Mouse (Mus musculus) ES-CJ7 (cell line): ENCODE results near the gene Rbm25.

ENCODE experiments used
- DNase-seq: peaks from one replicate; pipeline ENCODE4 v3.0.0; 2011; ENCODE audit warnings: low read depth, low spot score

Gene Rbm25

GRCm38 (mm10) chr12:83650346-83650745 lies 19.3 kb downstream of the Rbm25 start:
- no peak for DNase-seq

DNA sequence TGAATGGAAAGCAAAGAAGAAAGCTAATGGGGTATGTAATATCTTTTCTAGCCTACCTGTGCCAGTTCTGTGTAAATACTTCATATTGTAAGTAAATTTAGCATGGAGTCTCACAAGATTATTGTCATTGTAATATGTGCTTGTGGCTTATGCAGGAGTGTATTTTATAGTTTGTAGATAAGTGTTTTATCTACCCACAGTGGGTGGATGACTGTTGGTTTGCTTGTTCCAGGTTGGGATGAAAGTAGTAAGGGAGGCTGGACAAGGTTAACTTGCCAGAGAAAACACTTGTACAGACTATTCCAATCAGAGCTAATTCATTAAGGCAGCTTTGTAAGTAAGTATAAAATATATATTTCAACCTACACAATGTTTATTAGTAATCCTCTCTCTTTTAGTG lies 20.4 kb downstream of the Rbm25 start:
- DNase-seq, result no peak

DNA sequence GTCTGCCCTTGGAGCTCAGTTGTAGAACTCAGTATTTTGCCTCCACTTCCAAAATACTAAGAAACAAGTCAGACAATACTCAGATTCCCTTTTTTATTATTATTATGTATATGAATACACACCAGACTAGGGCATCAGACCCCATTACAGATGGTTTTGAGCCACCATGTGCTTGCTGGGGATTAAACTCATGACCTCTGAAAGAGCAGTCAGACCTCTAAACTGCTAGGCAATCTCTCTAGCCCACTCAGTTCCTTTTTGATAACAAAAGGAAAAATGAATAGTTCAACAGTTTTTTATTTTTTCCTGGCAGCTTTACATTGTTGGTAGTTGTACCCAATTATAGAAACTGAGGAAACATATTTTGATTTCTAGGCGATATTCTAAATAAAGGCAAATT lies 54.4 kb downstream of the Rbm25 start:
- DNase-seq, result no peak

GRCm38 (mm10) chr12:83686575-83687350 lies 55.7 kb downstream of the Rbm25 start:
- DNase-seq, result peak; percentile 16

DNA sequence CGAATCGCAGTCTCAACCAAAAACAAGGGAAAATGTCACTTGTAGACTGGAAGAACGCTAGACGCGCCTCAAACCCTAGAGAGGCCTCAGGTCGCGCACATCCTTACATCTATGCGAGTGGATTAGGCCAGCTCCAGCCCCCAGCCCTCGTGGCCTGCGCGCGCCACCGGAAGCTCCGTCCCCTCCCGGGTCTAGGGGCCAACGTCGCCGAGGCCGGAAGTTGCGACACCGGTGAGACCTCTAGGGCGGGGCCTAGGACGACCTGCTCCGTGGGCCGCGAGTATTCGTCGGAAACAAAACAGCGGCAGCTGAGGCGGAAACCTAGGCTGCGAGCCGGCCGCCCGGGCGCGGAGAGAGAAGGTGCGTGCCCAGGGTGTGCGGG lies 56.9 kb downstream of the Rbm25 start, which contains the start of gene Psen1:
Gene Psen1, plus strand, starts transcription at position 219 of the 382 bp plus-strand sequence.
- DNase-seq, result peak; percentile 93

- peak; percentile 49 for DNase-seq
These were observed 57.5 kb downstream of the Rbm25 start for GRCm38 (mm10) chr12:83688316-83689086.

GRCm38 (mm10) chr12:83689087-83689432 lies 58.0 kb downstream of the Rbm25 start:
- DNase-seq, result no peak

DNA sequence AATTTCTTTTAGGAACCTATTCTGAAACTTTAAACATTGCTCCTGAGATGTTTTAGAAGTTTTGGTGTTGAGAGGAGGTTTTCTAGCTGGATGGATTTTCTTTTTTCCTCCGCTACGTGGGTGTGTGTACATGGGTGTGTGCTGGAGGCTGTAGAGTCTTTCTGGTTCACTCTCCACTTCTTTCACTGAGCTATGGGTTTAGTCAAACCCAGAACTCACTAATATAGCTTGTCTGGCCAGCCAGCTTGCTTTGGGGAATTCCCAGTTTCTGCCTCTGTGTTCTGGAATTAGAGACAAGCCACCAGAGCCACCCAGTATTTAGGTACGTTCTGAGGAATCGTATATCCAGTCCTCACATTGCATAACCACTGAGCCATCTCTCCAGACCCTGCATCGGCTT lies 63.0 kb downstream of the Rbm25 start:
- DNase-seq, result no peak

DNA sequence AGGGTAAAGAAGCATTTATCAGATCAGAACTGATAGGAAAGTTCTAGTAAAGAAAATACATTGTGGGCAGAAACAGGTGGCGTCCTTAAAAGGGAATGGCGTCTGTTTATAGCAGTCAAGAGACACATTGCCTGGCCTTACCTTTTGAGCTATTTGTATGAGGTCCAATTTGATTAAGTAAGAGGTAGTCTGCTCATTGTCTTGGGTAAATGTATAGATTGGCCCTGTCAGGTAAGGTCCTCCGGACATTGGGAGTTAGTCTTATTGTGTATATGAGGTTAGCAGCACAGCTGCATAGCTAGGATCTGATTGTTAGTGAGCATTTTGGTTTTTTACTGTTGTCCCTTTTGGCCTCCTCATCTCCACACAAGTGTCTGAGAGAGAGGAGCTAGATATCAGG lies 63.6 kb downstream of the Rbm25 start:
- DNase-seq, result no peak

- DNase-seq, result no peak
These were observed 67.6 kb downstream of the Rbm25 start for GRCm38 (mm10) chr12:83698637-83699036.

DNA sequence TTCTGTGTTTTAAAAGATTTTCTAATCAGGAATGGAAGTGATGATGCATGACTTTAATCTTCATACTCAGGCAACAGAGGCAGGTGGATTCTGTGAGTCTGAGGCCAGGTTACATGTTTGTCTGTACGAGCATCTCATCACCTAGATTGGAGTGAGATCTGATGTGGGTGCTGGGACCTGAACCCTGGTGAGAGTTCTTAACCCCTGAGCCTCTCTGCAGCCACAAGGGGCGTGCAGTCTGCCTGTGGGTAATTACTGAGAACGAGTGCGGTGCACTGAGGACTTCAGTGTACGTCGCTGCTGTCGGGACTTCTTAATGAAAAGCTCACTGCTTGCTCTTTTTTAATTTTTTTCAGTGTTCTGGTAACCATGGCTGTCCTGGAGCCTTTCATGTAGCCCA lies 70.6 kb downstream of the Rbm25 start:
- peak; percentile 14 for DNase-seq

DNA sequence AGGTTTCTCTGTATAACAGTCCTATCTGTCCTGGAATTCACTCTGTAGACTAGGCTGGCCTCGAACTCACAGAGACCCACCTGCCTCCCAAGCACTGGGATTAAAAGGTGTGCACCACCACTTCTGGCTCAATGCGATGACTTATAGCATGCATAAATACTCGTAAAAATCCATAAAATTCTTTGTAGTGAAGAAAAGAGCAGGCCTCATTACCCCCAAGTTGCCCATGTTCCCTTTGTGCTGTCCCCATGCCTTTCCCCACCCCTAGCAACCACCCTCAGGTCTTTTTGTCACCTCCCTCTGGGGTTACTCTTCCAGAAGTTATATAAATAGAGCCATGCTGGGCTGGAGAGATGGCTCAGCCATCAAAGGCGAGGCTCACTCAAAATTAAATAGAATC lies 71.8 kb downstream of the Rbm25 start:
- no peak for DNase-seq

DNA sequence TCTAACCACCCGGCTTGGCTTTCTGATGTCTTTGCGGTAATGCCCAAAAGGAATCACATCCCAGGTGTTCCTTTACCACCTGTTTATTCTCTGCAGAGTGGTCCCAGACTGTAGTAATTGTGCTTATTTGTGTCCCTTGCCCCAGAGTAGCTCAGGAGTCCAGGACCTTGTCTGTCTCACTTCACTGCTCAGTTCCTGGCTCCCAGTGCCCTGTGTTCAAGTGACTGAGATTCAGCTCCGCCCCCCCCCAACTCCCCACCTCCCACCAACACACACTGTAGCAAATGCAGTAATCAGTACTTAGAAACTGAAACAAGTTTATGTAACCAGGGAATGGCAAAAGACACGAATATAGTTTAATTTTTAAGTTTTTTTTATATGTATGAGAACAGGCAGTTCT lies 75.9 kb downstream of the Rbm25 start:
- DNase-seq, result no peak

GRCm38 (mm10) chr12:83708160-83709092 lies 77.4 kb downstream of the Rbm25 start:
- DNase-seq, result no peak

GRCm38 (mm10) chr12:83709934-83710333 lies 78.9 kb downstream of the Rbm25 start:
- DNase-seq, result no peak

- DNase-seq, result peak; percentile 44
These were observed 82.7 kb downstream of the Rbm25 start for GRCm38 (mm10) chr12:83713749-83714148.

- no peak for DNase-seq
These were observed 85.6 kb downstream of the Rbm25 start for GRCm38 (mm10) chr12:83716416-83717184.

DNA sequence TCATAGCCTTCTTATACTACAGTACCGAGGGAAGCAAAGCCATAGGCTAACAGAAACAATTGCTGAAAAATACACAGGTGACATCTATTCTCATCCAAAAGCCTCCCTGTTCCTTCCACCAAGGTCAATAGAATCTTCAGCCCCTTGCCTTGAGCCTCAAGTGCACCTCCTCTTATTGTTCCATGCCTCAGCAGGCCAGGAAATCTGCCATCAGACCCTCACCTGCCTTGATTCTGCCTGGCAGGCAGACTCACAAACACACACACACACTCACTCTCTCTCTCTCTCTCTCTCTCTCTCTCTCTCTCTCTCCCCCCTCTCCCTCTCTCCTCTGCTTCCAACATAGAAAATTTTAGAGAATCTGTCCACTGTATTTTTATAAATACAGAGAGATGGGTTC lies 88.4 kb downstream of the Rbm25 start:
- DNase-seq, result no peak

GRCm38 (mm10) chr12:83721281-83721680 lies 90.2 kb downstream of the Rbm25 start:
- DNase-seq, result no peak

DNA sequence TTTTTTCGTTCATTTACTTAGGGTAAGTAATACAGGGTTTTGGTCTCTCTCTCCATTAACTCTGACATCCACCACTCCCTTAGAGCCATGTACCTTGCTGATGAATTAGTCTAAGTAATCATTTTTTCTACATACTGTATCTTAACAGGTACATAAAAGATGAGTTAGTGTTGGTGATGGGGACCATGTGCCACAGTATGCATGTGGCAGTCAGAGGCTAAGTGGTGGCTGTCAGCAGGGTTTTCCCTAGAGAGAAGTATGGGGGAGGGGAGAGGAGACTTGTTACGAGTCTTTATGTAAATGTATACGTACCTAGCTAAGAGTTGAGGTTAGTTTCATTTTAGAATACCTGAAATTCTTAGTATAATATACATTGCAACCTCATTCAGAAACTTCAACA lies 92.0 kb downstream of the Rbm25 start:
- DNase-seq, result no peak
